11 mouse cellular contexts compared by ENCODE assay signal in the genomic region with DNA sequence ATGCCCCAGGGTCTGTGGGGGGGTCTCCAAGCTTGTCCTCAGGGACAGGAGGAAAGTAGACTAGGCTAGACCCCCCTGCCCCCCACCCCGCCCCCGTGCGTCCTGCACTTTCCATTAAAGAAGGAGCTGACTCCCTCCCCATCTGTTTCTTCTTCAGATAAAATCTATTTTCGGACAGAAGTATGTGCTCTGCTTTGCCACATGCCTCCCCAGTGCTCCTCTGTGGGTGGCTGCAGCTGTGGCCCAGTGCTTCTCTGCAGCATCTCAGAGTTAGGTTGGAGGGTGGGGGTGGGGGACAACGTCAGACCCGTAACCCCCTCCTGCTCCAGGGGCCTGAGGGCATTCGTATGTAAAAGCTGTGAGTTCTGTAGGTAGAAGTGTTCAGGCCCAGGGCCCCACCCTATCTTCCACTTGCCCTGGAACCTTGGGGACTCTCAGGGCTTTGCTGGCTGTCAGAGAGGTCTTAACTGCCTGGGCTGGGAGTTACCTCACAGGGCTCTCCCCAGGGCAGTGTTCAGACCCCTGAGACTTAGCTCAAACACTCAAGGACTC.
DNase-seq lines count a peak whose midpoint lies in the region; ATAC-seq and TF ChIP-seq lines count a peak whose summit lies in the region.
"Had no signal": no experiment of that assay in that cellular context is flagged by ENCODE, and none has a peak within 500 bp of the region (broad histone marks: within the 10 kb centered on the region; RNA-seq: fewer than 3 reads in every experiment).

No protein-coding gene starts in this region.

- TF ChIP-seq CTCF in hindbrain, postnatal 0 days (IDR thresholded peaks at IDR 0.05; ENCODE audit: low read depth): no peak

- H3K36me3 ChIP-seq in hindbrain, postnatal 0 days (ENCODE audit: insufficient read depth, low read length): no peaks in the 10 kb centered on the region
- H3K36me3 ChIP-seq in hindbrain, embryonic 13.5 days: no peaks in the 10 kb centered on the region
- no peaks in the 10 kb centered on the region for H3K36me3 ChIP-seq in embryonic facial prominence, embryonic 10.5 days (replicated peaks)
- H3K36me3 ChIP-seq: G1E had no signal

- H3K4me1 ChIP-seq in hindbrain, postnatal 0 days (ENCODE audit: insufficient read depth, low read length): no peaks in the 10 kb centered on the region
- H3K4me1 ChIP-seq in hindbrain, embryonic 13.5 days (replicated peaks): no peaks in the 10 kb centered on the region
- peaks cover 12% of the 10 kb centered on the region for H3K4me1 ChIP-seq in embryonic facial prominence, embryonic 10.5 days

- DNase-seq in hindbrain, postnatal 0 days (ENCODE audit: low spot score): no peak
- DNase-seq in right cerebral cortex, adult 2 months (ENCODE audit: low spot score in 2 of 2): peak; percentile 44 to 50
- no peak for DNase-seq in right cerebral cortex, postnatal 14 days
- DNase-seq in embryonic facial prominence, embryonic 10.5 days (ENCODE audit: low spot score): no peak
- no peak for DNase-seq in thymus, postnatal 0 days (ENCODE audit: low spot score)
- no peak for DNase-seq in cerebellum, postnatal 25 days
- DNase-seq: cerebellum, postnatal 10 days; spleen, adult 18-20 months had no signal

- no peak overlapping the region for H3K4me3 ChIP-seq in hindbrain, postnatal 0 days (ENCODE audit: low read length)
- H3K4me3 ChIP-seq in hindbrain, embryonic 13.5 days: no peak overlapping the region
- H3K4me3 ChIP-seq in embryonic facial prominence, embryonic 10.5 days: no peak overlapping the region

- WGBS in hindbrain, postnatal 0 days: 43% methylated on average over 7 of the region's 7 CpGs
- WGBS in hindbrain, embryonic 13.5 days: 43% methylated on average over 7 of the region's 7 CpGs
- WGBS in embryonic facial prominence, embryonic 10.5 days: 39% methylated on average over 7 of the region's 7 CpGs

- H3K4me2 ChIP-seq in hindbrain, postnatal 0 days (ENCODE audit: low read depth, low read length): no peak overlapping the region
- no peak overlapping the region for H3K4me2 ChIP-seq in hindbrain, embryonic 13.5 days

- H3K27me3 ChIP-seq in hindbrain, postnatal 0 days (ENCODE audit: insufficient read depth, low read length): no peaks in the 10 kb centered on the region
- no peaks in the 10 kb centered on the region for H3K27me3 ChIP-seq in hindbrain, embryonic 13.5 days
- no peaks in the 10 kb centered on the region for H3K27me3 ChIP-seq in embryonic facial prominence, embryonic 10.5 days (replicated peaks; ENCODE audit: low read depth, poor library complexity, severe bottlenecking)

- no peaks in the 10 kb centered on the region for H3K9me3 ChIP-seq in hindbrain, postnatal 0 days (ENCODE audit: low read length)
- H3K9me3 ChIP-seq in hindbrain, embryonic 13.5 days: no peaks in the 10 kb centered on the region
- H3K9me3 ChIP-seq in embryonic facial prominence, embryonic 10.5 days: no peaks in the 10 kb centered on the region
- H3K9me3 ChIP-seq: G1E had no signal

- peak; percentile 16; the same call in 1 of the 2 replicates for ATAC-seq in hindbrain, postnatal 0 days
- ATAC-seq in hindbrain, embryonic 13.5 days (ENCODE audit: low FRiP score): no peak
- ATAC-seq: intestine, embryonic 16.5 days had no signal

- no peak overlapping the region for H3K9ac ChIP-seq in hindbrain, postnatal 0 days (replicated peaks; ENCODE audit: low read length)
- H3K9ac ChIP-seq in hindbrain, embryonic 13.5 days: no peak overlapping the region

- H3K27ac ChIP-seq in hindbrain, postnatal 0 days: no peak overlapping the region
- no peak overlapping the region for H3K27ac ChIP-seq in hindbrain, embryonic 13.5 days
- H3K27ac ChIP-seq in embryonic facial prominence, embryonic 10.5 days (replicated peaks): peak overlapping the region; percentile 2

Comparison
In these comparisons a context has a peak if more than half of its experiments do, and no peak if none do; other contexts are left out.
1. DNase-seq: peak in right cerebral cortex, adult 2 months (2 of 2); none in hindbrain, postnatal 0 days (single experiment), right cerebral cortex, postnatal 14 days (single experiment), embryonic facial prominence, embryonic 10.5 days (single experiment), thymus, postnatal 0 days (single experiment) and cerebellum, postnatal 25 days (0 of 2).